Mouse (Mus musculus) heart, postnatal 0 days (tissue): ENCODE results near the gene Wdr18. TPM values are rescaled to one million over a fixed set of nuclear protein-coding genes. Genes with fewer than 3 reads are reported as not detected.

Experiments
- ATAC-seq: fragments of 200-750 bp; cut with Nextera tagmentation; 2 replicates; pipeline ENCODE4 v1.8.0; 2017; ENCODE audit warnings: low read depth, moderate number of reproducible peaks, moderate library complexity; ENCODE audit not compliant: insufficient read depth
- DNase-seq: peaks from one replicate; pipeline ENCODE4 v3.0.0-alpha.2; 2016; ENCODE audit warnings: low spot score
- H3K27ac ChIP-seq: fragments of 300-500 bp; sonication (generic); 2 replicates; pipeline ENCODE4 v1.5.1; 2014; ENCODE audit warnings: low read depth, mild to moderate bottlenecking
- H3K27me3 ChIP-seq: fragments of 300-500 bp; sonication (generic); 2 replicates; pipeline ENCODE4 v1.6.1; 2014; ENCODE audit warnings: low read length, mixed read lengths; ENCODE audit not compliant: control insufficient read depth, insufficient read depth
- H3K36me3 ChIP-seq: fragments of 300-500 bp; sonication (generic); replicated peaks from 2 replicates; pipeline ENCODE4 v1.6.1; 2014; ENCODE audit warnings: low read length, mixed read lengths; ENCODE audit not compliant: control insufficient read depth, insufficient read depth
- H3K4me1 ChIP-seq: fragments of 300-500 bp; sonication (generic); 2 replicates; pipeline ENCODE4 v1.6.1; 2014; ENCODE audit warnings: antibody characterized with exemption; ENCODE audit not compliant: control insufficient read depth, insufficient read depth
- H3K4me2 ChIP-seq: fragments of 300-500 bp; sonication (generic); 2 replicates; pipeline ENCODE4 v1.6.1; 2014; ENCODE audit warnings: low read depth, mild to moderate bottlenecking, low read length, moderate library complexity
- H3K4me3 ChIP-seq: fragments of 300-500 bp; sonication (generic); 2 replicates; pipeline ENCODE4 v1.5.1; 2014; ENCODE audit warnings: low read depth, low read length
- H3K9ac ChIP-seq: fragments of 300-500 bp; sonication (generic); replicated peaks from 2 replicates; pipeline ENCODE4 v1.6.1; 2014; ENCODE audit warnings: low read depth, low read length, mixed read lengths
- H3K9me3 ChIP-seq: fragments of 300-500 bp; sonication (generic); replicated peaks from 2 replicates; pipeline ENCODE4 v1.6.1; 2016; ENCODE audit warnings: low read length; ENCODE audit not compliant: control insufficient read depth
- CTCF ChIP-seq: IDR thresholded peaks from 2 replicates; pipeline ENCODE4 v1.5.1; 2016; ENCODE audit warnings: antibody characterized with exemption, control low read depth, low read depth
- EP300 ChIP-seq: IDR thresholded peaks from 2 replicates; pipeline ENCODE4 v1.6.1; 2016; ENCODE audit warnings: antibody characterized with exemption, low read depth
- WGBS: fragments of 180-500 bp; shearing (Covaris S2); extraction: QIAGEN DNeasy Blood & Tissue Kit; methylation state at CpG from one replicate; pipeline ENCODE4 v1.1.7; 2014; 5-methylcytosine and 5-hydroxymethylcytosine counted together
- polyA plus RNA-seq: library from polyadenylated mRNA; unstranded; fragments of >200 nt; fragmentation: Nextera tagmentation; extraction: Ambion mirVana; gene quantifications from 2 replicates; pipeline ENCODE4 v1.2.1, GENCODE M21; 2015
- total RNA-seq: library from RNA; depleted of rRNA; stranded (reverse); fragments of >200 nt; gene quantifications from 2 replicates; pipeline ENCODE4 v1.2.3, GENCODE M21; 2014; ENCODE audit warnings: low replicate concordance

Wdr18 gene
- total and polyA plus RNA-seq, 2 experiments from 2014 or later = 51.5 to 54.3 TPM

- Histone ChIP-seq H3K4me1 (peaks cover 27% of the 10 kb centered on the region), H3K27me3 (no peaks in the 10 kb centered on the region), H3K4me3 (peak overlapping the region; percentile 65), H3K4me2 (peak overlapping the region; percentile 73), H3K27ac (peak overlapping the region; percentile 90), H3K36me3 (peaks cover 22% of the 10 kb centered on the region), H3K9ac (peak overlapping the region; percentile 83), H3K9me3 (no peaks in the 10 kb centered on the region)
- TF ChIP-seq EP300 (no peak), CTCF (no peak)
- WGBS = 9% methylated on average over 27 of the region's 27 CpGs
- ATAC-seq (no peak), DNase-seq (no peak)
These were observed 28.0 kb downstream of the Wdr18 start for GRCm38 (mm10) chr10:79987771-79988505.

- WGBS = under 1% methylated on average over 59 of the region's 59 CpGs
- TF ChIP-seq CTCF (no peak), EP300 (no peak)
- no peaks in the 10 kb centered on the region for H3K27me3 ChIP-seq
- no peaks in the 10 kb centered on the region for H3K9me3 ChIP-seq
- peaks cover 30% of the 10 kb centered on the region for H3K36me3 ChIP-seq
- peak within 1 kb of the TSS; percentile 83 for H3K9ac ChIP-seq
- DNase-seq (peak; percentile 57), ATAC-seq (no peak)
- peak within 1 kb of the TSS; percentile 73 for H3K4me2 ChIP-seq
- H3K4me3 ChIP-seq = peak within 1 kb of the TSS; percentile 65
- peaks cover 21% of the 10 kb centered on the region for H3K4me1 ChIP-seq
- H3K27ac ChIP-seq = peak within 1 kb of the TSS; percentile 90
These were observed 28.7 kb downstream of the Wdr18 start, which contains the start of gene Cnn2 for GRCm38 (mm10) chr10:79988506-79989271. Cnn2 (plus strand) TSS chr10:79988584.

GRCm38 (mm10) chr10:79989272-79989786 lies 29.4 kb downstream of the Wdr18 start:
- WGBS = 20% methylated on average over 8 of the region's 8 CpGs
- Histone ChIP-seq H3K27ac (peak overlapping the region; percentile 90), H3K9ac (peak overlapping the region; percentile 83), H3K27me3 (no peaks in the 10 kb centered on the region), H3K36me3 (peaks cover 36% of the 10 kb centered on the region), H3K4me3 (peak overlapping the region; percentile 65), H3K4me1 (peaks cover 21% of the 10 kb centered on the region), H3K9me3 (no peaks in the 10 kb centered on the region), H3K4me2 (peak overlapping the region; percentile 73)
- no peak for DNase-seq
- no peak for ATAC-seq
- TF ChIP-seq CTCF (no peak), EP300 (no peak)

GRCm38 (mm10) chr10:79989870-79990269 lies 29.9 kb downstream of the Wdr18 start:
- Histone ChIP-seq H3K4me1 (peaks cover 21% of the 10 kb centered on the region), H3K9ac (peak overlapping the region; percentile 39), H3K9me3 (no peaks in the 10 kb centered on the region), H3K4me3 (peak overlapping the region; percentile 65), H3K27me3 (no peaks in the 10 kb centered on the region), H3K27ac (peak overlapping the region; percentile 90), H3K4me2 (peak overlapping the region; percentile 73), H3K36me3 (peaks cover 42% of the 10 kb centered on the region)
- TF ChIP-seq EP300 (no peak), CTCF (no peak)
- no peak for DNase-seq
- ATAC-seq = no peak
- 10% methylated on average over 15 of the region's 15 CpGs for WGBS

- no peaks in the 10 kb centered on the region for H3K9me3 ChIP-seq
- DNase-seq (no peak), ATAC-seq (no peak)
- H3K27ac ChIP-seq = no peak overlapping the region
- H3K4me3 ChIP-seq = no peak overlapping the region
- 73% methylated on average over 12 of the region's 12 CpGs for WGBS
- H3K27me3 ChIP-seq = no peaks in the 10 kb centered on the region
- no peak for TF ChIP-seq CTCF
- no peak for TF ChIP-seq EP300
- peaks cover 19% of the 10 kb centered on the region for H3K4me1 ChIP-seq
- H3K9ac ChIP-seq = no peak overlapping the region
- H3K4me2 ChIP-seq = no peak overlapping the region
- peaks cover 49% of the 10 kb centered on the region for H3K36me3 ChIP-seq
These were observed 31.1 kb downstream of the Wdr18 start for GRCm38 (mm10) chr10:79991099-79991498.
